Mouse (Mus musculus): Measurements from ENCODE around the gene Olfr1393.

GRCm38 (mm10) chr11:49253035-49253434, 25.1 kb upstream of the Olfr1393 start:
- TF ChIP-seq CTCF (IDR thresholded peaks at IDR 0.05; ENCODE audit: borderline replicate concordance, insufficient read depth, low read depth, low read length): no peak
- no peak for TF ChIP-seq POLR2A (IDR thresholded peaks at IDR 0.05; ENCODE audit: borderline replicate concordance, insufficient read depth, low read length)

Measured in cerebellum, adult 2 months (tissue).